Mouse (Mus musculus): Measurements from ENCODE around the gene Msl1.
A peak's percentile ranks its signal among the peaks of the same experiment; 100 is the strongest.
"Not testable (repeated sequence)": the region's sequence is repeated elsewhere in the genome, so short reads cannot be mapped to it uniquely, and the experiment has no call there.

Gene Msl1

DNA sequence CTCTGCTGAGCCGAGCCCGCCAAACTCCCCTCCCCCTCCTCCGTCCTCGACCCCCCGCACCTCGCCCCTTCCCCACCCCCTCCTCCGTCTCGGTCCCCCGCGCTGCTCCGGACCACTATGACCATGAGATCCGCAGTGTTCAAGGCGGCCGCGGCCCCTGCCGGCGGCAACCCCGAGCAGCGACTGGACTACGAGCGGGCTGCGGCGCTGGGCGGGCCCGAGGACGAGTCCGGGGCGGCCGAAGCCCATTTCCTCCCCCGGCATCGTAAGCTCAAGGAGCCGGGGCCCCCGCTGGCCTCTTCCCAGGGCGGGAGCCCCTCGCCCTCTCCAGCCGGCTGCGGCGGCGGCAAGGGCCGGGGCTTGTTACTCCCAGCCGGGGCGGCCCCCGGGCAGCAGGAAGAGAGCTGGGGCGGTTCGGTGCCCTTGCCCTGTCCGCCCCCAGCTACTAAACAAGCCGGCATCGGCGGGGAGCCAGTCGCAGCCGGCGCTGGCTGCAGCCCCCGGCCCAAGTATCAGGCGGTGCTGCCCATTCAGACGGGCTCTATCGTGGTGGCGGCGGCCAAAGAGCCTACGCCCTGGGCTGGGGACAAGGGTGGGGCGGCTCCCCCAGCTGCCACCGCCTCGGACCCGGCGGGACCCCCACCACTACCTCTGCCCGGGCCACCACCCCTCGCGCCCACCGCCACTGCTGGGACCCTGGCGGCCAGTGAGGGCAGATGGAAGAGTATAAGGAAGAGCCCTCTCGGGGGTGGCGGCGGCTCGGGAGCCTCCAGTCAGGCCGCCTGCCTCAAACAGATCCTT lies 598 bp downstream of the Msl1 start:
- peak; percentile 51 for DNase-seq (ENCODE audit: low read depth, low spot score)

GRCm38 (mm10) chr11:98796515-98797216 lies 1.4 kb downstream of the Msl1 start:
- peak; percentile 85 for DNase-seq (ENCODE audit: low read depth, low spot score)

GRCm38 (mm10) chr11:98797306-98797705 lies 2.0 kb downstream of the Msl1 start:
- peak; percentile 48 for DNase-seq (ENCODE audit: low read depth, low spot score)

DNA sequence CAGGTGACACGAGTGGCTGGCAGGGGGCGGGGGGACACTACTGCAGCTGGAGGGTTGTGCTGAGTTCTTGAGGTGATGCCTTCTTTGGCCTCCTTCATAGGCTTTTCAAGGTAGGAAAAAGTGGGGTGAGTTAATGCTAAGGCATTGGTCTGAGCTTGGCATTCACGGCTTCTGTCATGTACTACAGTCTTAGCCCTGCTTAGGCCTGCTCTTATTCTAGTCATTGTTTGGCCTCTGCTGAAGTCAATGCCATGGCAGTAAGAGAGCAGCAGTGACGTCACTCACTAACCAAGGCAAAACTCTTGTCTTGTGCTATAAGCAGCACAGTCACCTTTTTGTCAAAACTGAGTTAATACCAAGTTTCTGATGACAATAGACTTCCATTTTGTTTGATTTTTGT lies 2.6 kb downstream of the Msl1 start:
- peak; percentile 65 for DNase-seq (ENCODE audit: low read depth, low spot score)

DNA sequence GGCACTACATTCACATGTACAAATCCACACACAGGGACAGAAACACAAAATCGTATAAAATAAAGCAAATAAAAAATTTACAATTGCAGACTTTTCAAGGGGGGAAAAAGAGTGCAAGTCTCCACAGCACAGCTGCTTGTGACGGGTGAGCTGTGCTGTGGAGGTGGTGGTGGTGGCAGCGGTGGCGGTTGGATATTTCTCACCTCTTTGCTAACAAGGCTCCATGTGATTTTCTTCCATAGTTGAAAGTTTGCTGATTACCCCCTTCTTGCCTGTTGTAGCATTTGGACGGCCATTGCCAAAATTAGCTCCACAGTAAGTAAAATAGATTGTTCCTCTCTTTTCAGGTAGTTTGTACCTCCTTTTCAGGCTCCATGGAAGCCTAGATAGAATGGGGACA lies 9.3 kb downstream of the Msl1 start, which contains the start of gene Casc3:
Casc3 (plus strand) TSS at position 301 of the 400 bp plus-strand sequence.
- no peak for DNase-seq (ENCODE audit: low read depth, low spot score)

DNA sequence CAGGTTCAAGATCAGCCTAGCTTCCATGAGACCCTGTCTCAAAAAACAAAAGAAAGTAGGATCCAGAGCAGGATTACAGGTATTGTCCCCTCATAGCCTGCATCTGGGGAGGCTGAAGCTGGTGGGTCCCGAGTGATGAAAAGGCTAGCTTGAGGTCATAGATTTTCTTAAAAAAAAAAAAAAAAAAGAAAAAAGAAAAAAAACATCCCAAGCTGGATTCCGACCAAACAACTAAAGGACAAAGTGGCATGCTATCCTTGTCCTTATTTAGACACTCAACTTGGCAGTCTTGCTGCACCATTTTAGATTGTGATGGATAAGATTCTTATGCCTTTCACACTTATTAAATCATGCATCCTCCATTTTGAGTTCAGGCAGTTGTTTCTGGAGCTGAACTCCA lies 13.1 kb downstream of the Msl1 start:
- DNase-seq (ENCODE audit: low read depth, low spot score) = no peak

DNA sequence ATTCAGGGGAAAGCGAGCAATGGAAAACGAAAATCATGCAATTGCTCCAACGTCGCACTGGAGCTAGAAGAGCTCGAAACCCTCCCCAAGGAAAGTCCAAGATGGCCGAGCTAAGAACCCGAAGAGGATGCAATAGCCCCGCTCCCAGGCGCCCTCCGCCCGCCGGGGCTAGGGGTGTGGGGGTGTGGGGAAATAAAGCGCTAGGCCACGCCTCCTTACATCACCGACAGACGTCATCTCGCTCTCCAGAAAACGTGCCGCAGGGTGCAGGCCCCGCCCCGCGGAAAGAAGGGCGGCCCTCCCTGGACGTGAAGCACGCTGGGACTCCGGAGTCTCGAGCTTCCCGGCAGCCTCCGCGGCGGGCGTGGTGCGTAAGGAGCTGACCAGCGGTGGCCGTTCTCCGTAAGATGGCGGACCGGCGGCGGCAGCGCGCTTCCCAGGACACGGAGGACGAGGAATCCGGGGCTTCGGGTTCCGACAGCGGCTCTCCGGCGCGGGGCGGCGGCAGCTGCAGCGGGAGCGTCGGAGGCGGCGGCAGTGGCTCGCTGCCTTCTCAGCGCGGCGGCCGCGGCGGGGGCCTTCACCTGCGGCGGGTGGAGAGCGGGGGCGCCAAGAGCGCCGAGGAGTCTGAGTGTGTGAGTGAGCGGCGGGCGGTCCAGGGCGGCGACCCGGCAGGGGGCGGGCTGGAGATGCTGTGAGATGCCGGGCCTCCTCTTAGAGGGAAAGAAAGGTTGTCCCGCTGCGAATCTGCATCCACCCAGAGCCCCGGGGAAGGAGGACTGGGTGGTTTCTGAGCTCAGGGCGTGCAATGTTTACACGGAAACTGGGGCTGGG lies 14.4 kb downstream of the Msl1 start:
- DNase-seq (ENCODE audit: low read depth, low spot score) = peak; percentile 100

DNA sequence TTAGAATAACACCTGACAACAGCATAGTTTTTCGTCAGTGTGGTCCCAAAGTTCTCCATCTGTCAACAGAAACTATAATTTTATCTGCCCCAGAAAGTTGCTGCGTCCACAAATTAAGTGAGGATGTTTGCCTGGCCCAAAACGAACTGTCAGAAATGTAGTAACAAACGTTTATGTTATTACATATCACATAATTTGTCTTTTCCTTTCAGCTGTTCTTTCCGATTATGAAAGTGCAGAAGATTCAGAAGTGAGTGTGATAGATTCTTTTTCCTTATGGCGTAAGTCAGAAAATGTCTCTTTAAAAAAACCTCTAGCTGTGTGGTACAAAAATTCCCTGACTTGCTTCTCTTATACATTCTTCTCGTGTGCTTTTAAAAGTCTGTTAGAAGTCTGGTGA lies 15.4 kb downstream of the Msl1 start:
- DNase-seq (ENCODE audit: low read depth, low spot score) = no peak

DNA sequence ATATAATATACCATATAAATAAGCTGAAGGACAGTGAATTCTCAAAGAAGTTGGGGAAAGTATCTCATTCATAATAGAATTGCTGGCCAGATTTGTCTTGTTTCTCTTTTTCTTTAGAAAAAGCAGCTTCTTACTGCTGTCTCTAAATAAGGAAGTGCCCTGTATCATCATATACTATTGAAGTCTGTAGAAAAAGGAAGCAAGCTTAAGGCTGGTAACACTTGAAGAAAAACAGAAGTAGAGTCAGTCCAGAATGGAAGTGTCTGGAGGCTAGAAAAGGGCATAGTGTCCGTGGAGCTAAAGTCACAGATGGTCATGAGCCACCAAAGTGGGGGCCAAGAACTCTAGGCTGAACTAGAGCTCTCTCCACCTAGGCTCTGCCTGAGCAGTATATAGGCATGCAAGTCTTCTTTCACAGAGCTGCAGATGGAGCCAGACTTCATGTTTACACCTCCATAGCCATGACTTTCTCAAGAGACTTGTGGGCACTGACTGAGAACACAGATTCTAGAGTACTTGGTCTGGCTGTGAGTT lies 21.5 kb downstream of the Msl1 start:
- DNase-seq (ENCODE audit: low read depth, low spot score) = no peak

DNA sequence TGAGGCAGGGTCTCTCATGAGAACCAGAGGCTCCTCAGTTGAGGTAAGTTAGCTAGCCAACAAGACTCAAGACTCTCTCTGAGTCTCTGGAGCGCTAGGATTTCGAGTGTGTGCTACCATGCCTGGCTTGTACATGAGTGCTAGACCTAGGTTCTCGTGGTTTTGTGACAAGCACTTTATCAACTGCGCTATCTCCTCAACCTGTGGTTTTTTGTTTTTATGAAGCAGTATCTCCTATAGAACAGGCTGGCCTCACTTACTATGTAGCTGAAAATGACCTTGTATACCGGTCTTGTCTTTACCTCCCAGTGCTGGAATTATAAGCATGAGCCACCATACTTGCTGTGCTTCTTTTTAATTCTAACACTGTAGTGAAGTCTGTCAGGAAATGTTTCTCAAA lies 25.7 kb downstream of the Msl1 start:
- no peak for DNase-seq (ENCODE audit: low read depth, low spot score)

DNA sequence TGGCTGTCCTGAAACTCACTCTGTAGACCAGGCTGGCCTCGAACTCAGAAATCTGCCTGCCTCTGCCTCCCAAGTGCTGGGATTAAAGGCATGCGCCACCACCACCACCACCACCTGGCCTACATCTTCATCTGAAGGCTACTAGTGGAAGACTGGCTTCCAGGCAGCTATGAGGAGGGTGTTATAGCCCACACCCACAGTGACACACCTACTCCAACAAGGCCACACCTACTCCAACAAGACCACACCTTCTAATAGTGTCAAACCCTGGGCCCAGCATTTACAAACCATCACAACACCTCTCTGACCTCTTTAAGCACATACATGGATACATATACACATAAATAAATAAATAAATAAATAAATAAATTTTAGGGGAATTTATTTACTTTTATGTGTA lies 30.8 kb downstream of the Msl1 start:
- DNase-seq (ENCODE audit: low read depth, low spot score) = not testable (repeated sequence)

GRCm38 (mm10) chr11:98827877-98828276 lies 32.6 kb downstream of the Msl1 start:
- no peak for DNase-seq (ENCODE audit: low read depth, low spot score)

DNA sequence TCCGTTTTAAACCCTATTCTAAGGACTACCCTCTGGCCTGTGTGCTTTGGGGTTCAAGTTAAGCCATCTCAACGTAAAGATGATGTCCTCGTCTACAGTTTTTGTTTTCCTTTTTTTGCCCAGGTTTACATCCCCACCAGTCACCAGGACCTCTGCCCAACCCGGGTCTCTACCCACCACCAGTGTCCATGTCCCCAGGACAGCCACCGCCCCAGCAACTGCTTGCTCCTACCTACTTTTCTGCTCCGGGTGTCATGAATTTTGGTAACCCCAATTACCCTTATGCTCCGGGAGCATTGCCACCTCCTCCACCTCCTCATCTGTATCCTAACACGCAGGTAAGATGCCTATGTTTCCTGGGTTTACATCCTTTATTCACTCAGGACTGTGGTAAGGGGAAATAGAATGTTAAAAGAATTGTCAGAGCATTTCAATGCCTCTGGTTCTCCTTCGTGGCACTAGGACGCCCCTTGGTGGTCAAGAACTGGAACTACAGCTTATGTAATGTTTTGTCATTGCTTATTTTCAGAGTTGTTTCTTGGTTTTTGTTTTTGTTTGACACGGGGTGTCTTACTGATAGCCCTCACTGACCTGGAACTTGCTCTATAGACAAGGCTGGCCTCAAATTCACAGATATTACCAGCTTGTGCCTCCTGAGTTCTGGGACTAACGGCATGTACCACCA lies 33.9 kb downstream of the Msl1 start:
- peak; percentile 71 for DNase-seq (ENCODE audit: low read depth, low spot score)

DNA sequence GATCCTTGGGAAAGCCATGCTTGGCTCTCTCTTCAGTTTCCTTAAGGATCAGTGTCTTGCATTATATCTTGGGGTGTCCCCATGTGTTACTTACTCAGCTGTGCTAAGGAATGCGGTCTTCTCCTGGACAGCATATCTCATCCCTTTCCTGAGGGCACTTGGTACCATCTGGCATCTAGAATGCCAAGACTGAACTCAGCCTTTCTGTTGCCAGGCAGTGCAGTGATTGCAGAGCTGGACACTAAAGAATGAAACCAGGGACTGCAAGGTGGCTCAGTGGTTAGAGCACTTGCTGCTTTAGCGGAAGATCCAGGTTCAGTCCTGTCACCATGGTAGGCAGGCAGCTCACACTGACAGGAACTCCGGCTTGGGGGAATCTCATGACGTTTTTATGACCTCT lies 34.6 kb downstream of the Msl1 start:
- peak; percentile 59 for DNase-seq (ENCODE audit: low read depth, low spot score)

DNA sequence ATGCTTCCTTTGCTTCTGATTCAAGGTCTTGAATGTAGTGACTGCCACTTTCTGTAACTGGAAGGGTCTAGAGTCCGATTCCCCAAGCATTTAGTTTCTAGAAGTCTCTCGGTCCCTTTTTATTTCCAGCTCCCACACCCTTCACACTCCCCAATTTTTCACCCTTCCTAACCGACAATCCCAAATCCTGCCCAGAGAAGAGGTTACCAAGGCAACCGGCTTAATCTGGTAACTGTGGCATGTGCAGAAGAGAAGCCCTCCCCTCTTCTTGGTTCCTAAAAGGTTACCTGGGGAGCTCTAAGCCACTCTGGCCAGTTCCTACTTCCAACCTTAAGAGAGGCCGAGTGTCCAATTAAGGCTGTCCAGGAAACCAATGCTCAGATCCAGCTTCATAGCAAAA lies 40.0 kb downstream of the Msl1 start:
- peak; percentile 69 for DNase-seq (ENCODE audit: low read depth, low spot score)

DNA sequence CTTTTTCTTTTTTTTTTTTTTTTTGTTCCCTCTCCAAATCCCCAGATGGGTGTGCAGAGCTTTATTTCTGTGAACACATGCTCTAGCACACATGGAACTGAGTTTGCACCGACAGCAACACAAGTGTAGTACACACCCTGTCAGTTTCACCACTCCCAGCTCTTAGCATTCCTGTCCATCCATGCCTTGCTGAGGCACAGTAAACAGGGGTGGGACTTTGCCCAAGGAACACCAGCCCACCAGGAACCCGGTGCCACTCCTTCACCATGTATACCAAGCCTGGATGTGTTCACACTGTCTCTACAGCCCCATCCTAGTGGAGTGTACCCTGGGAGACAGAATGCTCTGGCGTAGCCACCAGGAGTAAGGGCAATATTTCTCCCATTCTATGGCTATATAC lies 40.4 kb downstream of the Msl1 start:
- peak; percentile 54 for DNase-seq (ENCODE audit: low read depth, low spot score)

- DNase-seq (ENCODE audit: low read depth, low spot score) = no peak
These were observed 40.8 kb downstream of the Msl1 start for GRCm38 (mm10) chr11:98836128-98836527.

- DNase-seq (ENCODE audit: low read depth, low spot score) = peak; percentile 89
These were observed 41.4 kb downstream of the Msl1 start, which contains the start of gene Rapgefl1 for GRCm38 (mm10) chr11:98836651-98837141. Gene Rapgefl1 (plus strand): TSS chr11:98836785.

DNA sequence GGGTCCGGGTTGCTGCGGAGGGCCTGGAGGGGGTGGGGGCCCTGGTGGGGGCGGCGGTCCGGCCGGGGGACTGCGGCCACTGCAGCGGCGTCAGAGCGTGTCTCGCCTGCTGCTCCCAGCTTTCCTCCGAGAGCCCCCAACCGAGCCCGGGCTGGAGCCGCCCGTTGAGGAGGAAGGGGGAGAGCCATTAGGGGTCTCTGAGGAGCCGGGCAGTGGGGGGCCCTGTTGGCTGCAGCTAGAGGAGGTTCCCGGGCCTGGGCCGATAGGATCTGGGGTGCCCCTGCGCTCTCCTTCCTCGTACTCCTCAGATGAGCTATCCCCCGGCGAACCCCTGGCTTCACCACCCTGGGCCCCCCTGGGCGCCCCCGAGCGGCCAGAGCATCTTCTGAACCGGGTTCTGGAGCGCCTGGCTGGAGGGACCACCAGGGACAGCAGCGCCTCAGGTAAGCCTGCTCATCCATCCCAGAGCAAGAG lies 42.0 kb downstream of the Msl1 start:
- DNase-seq (ENCODE audit: low read depth, low spot score) = no peak

DNA sequence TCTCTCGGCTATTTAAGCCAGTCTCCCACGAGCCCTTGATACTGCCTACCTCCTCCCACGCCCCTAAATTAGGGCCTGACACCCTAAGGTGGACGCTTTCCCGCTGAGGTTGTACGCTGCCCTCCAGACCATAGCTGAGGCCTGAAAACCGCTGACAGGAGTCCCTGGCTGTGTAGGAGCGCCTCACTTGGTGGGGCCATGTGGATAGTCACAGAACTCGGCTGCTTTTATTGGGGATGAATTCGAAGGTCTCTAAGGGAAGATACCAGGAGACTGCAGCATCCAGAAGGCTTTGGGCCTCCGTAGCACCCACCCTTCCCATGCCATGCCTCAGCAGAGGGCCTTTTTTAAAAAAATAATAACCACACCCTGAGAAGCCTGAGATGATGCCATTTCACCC lies 42.6 kb downstream of the Msl1 start:
- DNase-seq (ENCODE audit: low read depth, low spot score) = peak; percentile 65

DNA sequence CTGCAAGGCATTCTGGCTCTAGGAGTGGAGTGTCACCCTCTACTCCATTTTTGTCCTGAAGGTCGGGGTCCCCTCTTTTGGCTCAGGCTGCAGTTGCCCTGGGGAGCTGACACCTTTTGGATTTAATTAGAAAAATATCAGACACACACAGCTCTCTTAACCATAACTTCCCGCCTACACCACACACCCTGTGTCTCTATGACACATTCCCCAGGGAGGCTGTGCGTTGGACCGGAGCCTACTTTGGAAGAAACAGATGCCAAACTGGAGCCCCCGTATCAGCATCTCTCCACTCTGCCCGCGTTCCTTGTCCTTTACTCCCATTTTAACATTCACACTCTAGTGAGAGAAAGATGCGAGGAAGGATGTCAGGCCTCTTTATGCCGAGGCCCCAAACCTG lies 43.2 kb downstream of the Msl1 start:
- peak; percentile 87 for DNase-seq (ENCODE audit: low read depth, low spot score)
